Mouse (Mus musculus): ENCODE results near the gene Ssh2.

The Ssh2 gene

DNA sequence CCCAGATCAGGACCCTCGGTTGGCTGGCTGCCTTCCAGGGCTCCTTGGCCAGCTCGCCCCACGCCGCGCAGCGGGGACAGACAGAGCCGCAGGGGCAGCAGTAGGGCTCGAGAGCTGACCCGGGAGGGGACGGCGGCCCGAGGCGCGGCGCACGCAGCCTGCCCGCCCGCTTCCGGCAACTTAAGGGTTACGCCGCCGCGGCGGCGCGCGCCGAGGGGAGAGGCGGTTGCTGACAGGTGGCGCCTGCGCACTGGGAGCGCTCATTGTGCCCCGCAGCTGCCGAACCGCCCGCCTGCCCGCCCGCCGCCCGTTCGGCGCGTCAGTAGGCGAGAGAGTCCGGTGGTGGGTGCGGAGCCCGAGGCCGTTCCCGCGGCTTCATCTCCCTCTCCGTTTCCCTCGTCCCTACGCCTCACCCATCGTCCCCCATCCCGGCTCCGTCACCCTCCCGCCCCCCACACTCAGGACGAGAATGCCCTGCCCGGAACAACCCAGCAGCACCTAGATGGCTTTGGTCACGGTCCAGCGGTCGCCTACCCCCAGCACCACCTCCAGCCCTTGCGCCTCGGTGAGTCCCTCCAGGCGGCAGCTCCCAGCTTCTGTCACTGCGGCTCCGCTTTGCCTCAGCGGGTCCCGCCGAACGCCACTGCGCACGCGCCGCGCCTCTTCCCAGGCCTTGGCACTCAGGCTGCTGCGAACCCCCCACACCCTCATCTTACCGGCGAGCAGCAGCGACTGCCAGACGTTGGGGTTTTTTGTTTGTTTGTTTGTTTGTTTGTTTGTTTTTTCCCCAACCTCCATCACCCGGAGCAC is at the start of gene Ssh2:
Gene Ssh2, plus strand, starts transcription at position 337 of the 810 bp plus-strand sequence.
- DNase-seq (ENCODE audit: low read depth, low spot score) = peak; percentile 93

DNA sequence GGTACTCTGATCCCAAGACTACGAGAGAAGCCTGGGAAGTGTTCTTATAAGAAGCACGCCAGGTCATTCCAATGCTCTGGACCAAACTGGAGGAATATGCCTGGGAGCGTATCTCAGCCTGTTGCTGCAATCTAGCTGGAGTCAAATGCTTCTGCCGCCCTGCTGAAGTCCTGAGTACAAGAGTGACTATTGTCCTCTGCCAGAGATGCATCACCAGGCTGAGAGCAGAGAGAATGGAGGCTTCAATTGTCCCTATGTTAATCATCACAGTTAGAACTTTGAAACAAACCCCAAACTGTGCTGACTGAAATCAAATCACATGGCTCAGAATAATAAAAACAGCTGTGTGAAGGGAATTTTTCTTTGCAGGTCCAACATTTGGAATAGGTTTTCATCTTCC is 42.4 kb upstream of the Ssh2 start:
- no peak for DNase-seq (ENCODE audit: low read depth, low spot score)

DNA sequence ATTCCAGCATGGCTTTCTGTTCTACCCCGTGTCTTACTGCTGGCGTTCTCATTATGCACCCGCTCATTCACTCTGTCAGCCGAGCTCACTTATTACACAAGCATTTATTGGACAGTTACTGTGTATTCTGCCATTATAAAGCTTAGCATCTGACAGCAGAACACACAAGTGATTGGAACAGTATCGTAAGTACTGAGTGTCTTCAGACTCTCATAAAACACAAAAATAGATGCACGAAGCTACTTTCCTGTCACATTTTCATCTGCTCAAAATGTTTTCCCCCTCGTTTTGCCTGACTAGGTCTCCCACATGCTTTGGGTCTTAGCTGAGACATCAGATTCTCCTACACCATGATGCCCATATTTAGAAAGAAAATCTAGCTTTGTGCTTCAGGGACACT is 41.6 kb upstream of the Ssh2 start:
- no peak for DNase-seq (ENCODE audit: low read depth, low spot score)

DNA sequence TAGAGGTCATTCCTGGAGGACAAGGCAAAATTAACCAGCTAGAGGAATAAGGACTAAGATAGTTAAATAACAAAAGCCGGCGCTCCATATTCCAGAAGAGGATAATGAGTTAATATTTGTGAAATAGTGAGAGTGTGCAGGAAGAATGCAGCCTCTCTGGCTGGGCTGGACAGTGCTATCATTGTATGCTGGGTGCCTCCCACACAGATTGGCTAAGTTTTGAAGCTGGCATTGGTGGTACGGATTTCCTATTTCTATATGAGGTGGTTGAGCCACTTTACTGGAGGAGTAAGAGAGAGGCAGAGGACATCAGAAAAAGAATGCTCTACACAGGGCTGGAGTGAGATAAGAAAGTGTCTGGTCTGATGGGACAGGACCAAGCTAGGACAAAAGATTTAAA is 36.3 kb upstream of the Ssh2 start:
- DNase-seq (ENCODE audit: low read depth, low spot score) = no peak

DNA sequence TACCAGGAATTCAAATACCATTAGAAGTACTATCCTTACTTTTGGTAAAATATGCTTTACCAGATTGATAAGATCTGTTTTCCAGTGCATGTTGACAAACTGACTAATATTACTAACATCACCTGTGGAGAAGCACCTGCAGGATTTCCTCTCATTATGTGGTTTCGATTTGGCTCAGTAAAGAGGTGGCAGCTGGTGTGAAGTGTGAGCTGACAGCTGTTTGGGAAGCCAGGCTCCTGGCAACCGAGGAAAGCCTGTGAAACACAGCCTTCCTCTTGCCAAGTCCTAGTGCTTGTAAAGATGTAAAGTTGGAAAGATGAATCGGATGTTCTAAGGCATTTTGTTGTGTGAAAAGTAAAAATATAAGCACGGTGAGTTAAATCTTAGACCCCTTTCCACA is 35.2 kb upstream of the Ssh2 start:
- no peak for DNase-seq (ENCODE audit: low read depth, low spot score)

DNA sequence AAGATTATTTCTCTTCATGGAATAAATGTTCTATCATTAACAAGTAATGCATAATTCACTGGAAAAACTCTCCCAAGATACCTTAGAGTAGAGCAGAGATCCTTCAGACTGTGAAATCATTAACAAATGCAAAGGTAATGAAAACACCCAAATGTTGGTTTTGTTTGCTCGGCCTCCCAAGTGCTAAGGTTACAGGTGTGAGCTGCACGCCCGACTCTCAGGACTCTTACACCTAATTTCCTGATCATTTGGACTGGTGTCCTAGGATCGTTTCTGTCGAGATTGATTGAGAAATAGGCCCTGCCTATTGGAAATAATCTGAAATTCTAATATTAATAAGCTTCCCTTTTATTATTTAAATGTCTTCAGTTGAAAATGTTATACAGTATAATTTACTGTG is 34.6 kb upstream of the Ssh2 start:
- no peak for DNase-seq (ENCODE audit: low read depth, low spot score)

DNA sequence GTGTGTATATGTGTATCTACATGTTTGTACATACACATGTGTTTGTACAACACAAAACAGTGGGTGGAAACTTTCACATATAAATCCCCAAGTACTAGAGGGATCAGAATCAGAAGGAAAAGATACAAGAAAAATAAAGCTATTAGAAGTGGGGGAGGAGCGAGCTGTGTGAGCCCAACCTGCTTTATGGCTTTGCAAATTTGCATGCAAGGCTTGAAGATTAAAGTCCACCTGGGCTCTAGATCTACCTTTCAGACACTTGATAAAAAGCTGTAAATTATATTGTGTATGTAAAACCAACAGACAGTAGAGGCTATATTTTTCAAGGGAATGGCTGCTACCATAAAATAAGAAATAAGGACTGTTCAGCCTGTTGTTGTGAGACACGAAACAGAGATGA is 34.0 kb upstream of the Ssh2 start:
- no peak for DNase-seq (ENCODE audit: low read depth, low spot score)

DNA sequence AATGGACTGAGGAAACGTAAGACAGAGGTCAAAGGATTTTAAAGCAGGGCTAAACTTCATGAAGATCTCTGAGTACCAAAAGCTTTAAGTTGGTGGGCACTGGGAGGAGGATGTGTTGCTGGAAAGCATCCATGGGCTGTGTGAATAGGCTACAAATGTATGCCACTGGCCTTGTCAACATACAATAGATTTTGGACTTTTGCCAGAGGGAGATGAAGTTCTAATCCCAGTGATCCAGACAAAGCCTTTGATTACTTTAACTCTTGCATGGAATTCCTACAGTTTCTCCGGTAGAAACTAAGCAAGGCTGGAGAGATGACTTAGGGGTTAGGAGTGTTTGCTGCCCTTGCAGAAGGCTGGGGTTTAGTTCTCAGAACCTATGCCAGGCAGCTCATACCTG is 33.5 kb upstream of the Ssh2 start:
- no peak for DNase-seq (ENCODE audit: low read depth, low spot score)

DNA sequence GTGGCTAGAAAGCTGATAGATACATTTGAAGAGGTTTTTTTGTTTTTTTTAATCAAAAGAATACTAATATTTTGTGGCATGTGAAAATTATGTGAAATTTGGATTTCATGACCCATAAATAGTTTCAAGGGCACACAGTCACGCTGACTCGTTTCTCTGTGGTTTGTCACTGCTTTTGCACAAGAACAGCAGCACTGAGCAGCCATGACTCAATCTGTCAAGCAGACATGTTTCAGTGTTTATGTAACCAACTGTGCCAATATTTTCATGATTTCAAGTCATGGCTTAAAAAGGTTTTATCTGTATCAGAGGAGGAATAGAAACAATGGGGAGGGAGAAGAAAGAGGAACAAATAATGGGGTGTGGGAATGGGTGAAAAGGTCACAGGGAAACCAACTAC is 31.2 kb upstream of the Ssh2 start:
- no peak for DNase-seq (ENCODE audit: low read depth, low spot score)

DNA sequence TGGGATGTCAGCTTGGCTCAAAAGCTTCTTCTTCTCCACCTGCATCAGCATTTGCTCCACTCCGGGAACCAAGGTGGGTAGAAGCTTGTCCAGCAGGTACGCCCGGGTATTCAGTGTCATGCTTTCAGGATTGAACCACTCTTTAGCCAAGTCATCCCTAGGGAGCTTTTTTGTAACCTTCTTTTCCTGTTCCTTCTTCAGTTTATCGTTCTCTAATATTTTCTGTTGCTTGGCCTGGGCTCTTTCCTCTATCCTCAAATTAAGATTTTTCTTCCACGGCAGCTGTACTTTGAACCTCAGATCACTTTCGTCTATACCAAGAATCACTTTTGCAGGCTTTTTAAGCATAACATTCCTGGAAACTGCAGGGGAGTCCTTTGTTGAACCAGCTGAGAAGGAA is 27.2 kb upstream of the Ssh2 start, which contains the start of gene Efcab5:
Gene Efcab5, minus strand, starts transcription at position 101 of the 400 bp plus-strand sequence.
- DNase-seq (ENCODE audit: low read depth, low spot score) = no peak

DNA sequence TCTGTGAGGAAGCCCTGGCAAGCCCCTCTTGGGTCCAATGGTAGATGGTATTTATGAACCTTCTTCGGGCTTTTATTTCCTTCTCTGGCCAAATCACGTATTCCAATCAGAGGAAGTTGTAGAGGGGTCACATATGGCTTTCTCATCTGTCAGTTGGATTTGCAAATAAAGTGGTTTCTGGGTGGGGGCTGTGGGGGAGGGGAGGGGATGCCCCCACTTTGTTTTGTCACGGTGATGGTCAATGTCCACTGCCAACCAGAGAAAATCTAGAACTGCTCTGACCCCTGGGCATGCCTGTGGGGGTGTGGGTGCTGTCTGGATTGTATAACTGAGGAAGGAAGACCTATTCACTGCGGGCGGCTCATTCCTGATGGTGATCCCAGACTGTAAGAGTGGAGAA is 22.7 kb upstream of the Ssh2 start:
- no peak for DNase-seq (ENCODE audit: low read depth, low spot score)

DNA sequence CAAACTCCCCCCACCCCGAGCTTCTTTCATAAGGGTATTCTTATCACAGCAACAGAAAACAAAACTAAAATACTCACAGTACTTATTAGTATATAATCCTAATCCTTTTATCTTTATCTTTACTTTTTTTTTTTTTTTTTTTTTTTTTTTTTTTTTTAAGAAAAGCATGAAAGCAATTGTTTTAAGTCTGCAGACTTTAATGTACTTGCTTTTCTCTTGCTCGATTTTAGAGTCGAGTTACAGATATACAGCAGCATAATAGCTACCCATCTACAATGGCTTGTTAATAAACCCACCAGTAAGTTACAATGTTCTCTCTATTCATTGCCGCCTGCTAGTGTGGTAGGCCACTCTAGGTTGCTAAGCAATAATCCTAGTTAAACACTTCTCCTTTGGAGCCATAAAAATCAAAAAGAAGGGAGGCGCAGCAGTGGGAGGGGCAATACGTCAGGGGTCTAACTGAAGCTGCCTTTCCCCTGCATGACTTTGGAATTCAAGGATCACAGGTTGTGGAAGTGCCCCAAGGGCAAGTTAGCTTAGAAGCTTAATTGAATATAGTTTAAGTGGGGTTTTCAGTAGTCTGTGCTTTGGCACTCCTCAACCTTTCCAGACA is 22.0 kb upstream of the Ssh2 start:
- no peak for DNase-seq (ENCODE audit: low read depth, low spot score)

DNA sequence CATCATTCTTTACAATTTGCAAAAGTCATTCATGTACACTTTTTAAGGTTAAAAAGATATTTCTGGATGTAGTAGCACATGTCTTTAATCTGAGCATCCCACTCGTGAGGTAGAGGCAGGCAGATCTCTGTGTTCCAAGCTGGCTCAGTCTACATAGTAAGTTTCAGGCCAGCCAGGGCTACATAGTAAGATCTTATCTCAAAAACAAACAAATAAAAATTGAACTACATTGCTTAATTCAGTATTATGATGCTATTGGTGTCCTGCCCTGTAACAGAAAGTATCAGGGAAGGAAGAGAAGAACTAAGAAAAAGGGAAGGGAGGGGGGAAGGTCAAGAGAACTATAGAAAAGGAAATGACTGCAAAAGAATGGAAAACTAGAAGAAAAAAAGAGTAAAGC is 21.3 kb upstream of the Ssh2 start:
- DNase-seq (ENCODE audit: low read depth, low spot score) = no peak

DNA sequence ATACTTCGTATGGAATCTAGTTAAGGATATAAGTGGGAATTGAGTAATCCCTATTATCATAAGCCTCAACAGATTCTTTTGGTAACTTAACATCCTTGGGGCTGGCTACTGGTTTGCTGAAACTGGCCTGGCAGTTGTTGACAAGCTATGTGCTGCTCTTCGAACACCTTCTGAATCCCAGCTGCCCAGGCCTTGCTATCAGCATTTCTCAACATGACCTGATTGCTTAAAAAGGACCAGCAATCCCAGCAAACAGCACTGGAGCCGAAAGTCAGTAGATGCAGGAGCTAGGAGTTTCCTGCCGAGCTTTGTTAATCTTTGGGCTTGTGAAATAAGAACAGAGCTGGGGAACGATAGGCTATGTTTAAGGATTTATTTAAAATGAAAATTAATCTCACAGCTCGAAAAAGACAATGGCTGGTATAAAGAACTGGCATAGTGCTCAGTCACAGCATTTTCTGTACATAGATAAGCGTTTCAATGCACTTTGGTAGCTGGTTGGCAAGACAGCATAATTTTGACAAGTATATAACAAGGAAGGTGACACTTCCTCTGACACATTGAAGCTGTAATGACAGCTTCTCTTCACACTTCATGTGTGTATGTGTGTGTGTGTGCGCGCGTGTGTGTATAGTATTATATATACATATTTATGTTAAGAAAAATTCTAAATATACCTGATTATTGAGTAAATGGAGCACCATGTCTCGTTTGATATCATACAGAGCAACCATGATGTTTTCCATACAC is 20.6 kb upstream of the Ssh2 start:
- DNase-seq (ENCODE audit: low read depth, low spot score) = no peak

DNA sequence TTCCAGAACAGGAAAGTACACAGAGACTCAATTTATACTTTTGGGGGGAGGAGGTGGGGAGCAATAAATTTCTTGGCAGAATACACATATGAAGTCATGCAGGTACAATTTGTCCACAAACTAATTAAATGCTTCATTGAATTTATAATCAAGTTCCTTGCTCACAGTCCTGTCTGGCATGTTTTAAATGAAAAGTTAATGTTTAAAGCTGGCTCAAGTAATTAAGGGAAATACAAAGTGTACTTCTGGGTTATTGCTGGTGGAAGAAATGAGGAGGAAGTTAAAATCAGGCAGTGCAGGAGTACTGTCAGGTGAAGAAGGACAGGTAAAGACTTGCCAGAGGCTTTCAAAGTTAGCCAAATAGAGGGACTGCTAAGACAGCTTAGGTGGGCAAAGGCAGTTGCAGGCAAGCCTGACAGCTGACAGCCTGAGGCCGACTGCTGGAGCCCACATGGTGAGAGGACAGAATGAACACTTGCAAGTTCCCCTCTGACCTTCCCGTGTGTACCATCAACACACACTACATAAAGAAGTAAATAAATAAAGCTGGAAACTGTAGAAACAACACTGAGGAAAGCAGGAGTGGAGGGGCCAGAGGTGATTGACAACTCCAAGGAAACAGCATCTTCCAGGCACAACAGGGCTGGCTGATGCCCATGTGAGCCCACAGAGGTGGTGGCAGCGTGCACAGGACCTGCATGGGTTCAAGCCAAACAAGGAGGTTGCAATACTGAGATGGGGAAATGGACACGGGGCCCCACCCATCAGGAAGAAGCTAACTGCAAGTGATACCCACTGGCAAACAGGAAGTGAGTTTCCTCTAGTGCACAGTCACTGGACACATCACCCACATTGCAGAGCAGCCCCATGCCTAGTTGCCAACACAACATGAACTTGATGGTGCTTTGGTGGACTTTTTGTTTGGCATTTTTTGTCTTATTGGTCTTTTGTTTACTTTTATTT is 19.6 kb upstream of the Ssh2 start:
- DNase-seq (ENCODE audit: low read depth, low spot score) = peak; percentile 20

DNA sequence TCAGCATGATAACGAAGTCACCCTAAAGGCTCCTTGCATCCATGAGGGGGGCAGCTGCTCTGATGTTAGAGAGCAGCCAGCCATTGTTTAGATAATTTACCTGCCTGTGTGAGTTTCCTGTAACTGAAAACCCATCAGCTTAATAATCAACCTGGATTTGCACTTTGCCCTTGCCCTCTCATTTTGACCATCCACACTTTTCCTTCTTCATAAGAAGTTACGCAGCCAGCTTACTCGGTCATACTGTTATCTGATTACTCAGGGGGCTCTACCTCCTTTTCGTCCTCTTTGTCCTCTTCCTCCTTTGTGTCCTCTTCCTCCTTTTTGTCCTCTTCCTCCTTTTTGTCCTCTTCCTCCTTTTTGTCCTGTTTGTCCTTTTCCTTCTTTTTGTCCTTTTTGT is 16.5 kb upstream of the Ssh2 start:
- DNase-seq (ENCODE audit: low read depth, low spot score) = no peak

DNA sequence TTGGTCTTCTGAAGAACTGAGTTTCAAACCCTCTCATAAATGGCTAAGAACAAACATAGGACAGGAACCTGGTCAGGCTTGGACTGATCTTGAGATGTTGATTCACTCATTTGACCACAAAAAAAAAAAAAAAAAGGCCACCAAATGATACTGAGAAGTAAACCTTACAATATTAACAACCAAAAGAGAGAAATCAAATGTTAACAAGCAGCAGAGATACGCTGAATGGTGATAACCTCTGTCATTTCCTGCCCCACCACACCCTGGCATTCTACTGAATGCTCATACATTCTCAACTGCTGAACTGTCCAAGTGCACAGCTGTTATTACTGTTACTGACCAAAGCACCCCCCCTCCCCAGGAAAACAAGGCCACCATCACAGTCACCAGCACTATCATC is 15.4 kb upstream of the Ssh2 start:
- no peak for DNase-seq (ENCODE audit: low read depth, low spot score)

DNA sequence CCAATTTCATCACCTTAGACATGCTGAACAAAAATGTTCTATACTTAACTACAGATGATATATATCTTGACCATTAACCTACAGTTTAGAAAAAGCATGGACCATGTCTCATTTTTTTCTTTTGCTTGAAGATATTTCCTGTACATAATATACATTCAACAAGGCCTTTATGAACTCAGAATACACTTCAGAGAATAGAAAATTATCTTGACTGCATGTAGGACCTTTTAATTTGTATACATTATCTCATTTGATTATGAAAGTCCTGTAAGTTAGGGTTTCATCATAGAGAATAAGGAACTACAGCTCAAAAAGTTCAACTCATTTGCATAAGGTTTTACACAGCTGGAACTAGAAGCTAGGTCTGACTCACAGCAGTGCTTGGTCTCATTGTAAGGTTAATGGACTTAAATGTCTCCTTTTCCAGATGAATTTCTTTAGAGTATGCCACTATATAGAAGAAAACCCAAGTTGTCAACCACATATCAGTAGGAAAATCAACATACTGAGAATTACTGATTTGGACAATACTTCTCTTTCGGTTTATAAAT is 1.9 kb upstream of the Ssh2 start:
- no peak for DNase-seq (ENCODE audit: low read depth, low spot score)

DNA sequence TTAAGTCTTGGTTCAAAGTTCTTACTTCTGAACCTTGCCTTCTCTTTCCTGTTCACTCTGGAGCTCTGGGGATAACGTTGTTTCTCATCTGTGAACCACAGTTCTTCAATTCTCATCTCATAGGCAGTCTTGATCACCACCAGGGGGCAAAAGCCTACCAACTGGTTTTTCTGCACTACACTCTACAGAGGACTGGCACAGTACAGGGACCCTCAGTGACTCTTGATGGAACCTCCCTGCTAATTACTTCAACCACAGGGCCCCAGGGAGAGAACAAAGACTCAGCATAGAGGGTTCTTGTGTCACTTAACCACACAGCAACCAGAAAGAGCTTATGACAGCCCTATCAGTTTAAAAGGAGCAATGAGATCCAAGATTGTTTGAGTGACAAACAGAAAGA is 1.3 kb upstream of the Ssh2 start:
- DNase-seq (ENCODE audit: low read depth, low spot score) = peak; percentile 85

DNA sequence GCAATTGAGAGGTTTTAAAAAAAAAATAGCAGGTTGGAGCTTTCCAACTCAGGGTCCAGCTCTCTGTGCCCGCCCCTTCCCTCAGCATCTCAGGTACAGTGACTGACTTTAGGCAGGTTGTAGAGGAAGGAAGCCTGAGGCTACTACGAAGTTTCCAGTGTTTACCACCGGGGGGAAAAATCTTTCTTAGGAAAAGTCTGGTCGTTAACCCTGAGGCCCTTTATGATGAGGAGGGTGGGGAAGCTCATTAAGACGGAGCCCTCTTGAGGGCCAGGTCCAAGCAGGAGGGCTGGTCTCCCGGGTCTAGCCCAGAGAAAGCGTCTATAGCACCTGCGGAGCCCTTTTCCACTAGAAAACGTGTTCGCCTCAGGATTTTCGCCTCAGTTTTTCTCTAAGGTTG is 604 bp upstream of the Ssh2 start:
- DNase-seq (ENCODE audit: low read depth, low spot score) = peak; percentile 41

DNA sequence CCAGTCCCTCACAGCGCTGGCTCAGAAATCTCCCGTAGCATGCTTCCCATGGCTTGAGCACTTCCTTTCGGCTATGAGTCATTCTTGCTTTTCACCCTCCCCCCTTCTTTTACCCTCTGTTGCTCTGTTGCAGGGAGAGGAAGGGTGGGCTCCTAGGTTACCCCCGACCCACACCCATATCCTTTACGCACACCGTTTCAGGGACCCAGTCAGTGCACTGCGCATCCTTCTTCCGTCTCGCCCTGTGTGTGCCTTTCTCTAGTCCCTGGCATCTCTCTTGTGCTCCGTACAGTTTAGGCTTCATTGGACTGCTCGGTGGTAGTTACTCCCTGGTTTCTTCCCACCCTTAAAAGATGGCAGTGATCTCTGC is 659 bp downstream of the Ssh2 start:
- DNase-seq (ENCODE audit: low read depth, low spot score) = peak; percentile 59
